Mouse (Mus musculus) liver, embryonic 11.5 days (tissue): ENCODE measurements around the gene Proser3. TPM values are rescaled to one million over a fixed set of nuclear protein-coding genes. Genes with fewer than 3 reads are reported as not detected.

Experiments used
- ATAC-seq: fragments of 200-750 bp; cut with Nextera tagmentation; replicated peaks from 2 replicates; pipeline ENCODE4 v1.8.0; 2017; ENCODE audit warnings: moderate number of reproducible peaks, mild to moderate bottlenecking, moderate TSS enrichment, moderate library complexity; ENCODE audit not compliant: low FRiP score
- DNase-seq: peaks from one replicate; pipeline ENCODE4 v3.0.0-alpha.2; 2017; ENCODE audit warnings: low spot score
- H3K27ac ChIP-seq: fragments of 300-500 bp; sonication (generic); 2 replicates; pipeline ENCODE4 v1.5.1; 2014; ENCODE audit warnings: mild to moderate bottlenecking, low read depth, low read length, control low read depth
- H3K27me3 ChIP-seq: fragments of 300-500 bp; sonication (generic); replicated peaks from 2 replicates; pipeline ENCODE4 v1.6.1; 2014; ENCODE audit warnings: low read length, mixed read lengths; ENCODE audit not compliant: control insufficient read depth, insufficient read depth
- H3K36me3 ChIP-seq: fragments of 300-500 bp; sonication (generic); 2 replicates; pipeline ENCODE4 v1.6.1; 2014; ENCODE audit warnings: mild to moderate bottlenecking, low read length, moderate library complexity, mixed read lengths; ENCODE audit not compliant: control insufficient read depth, insufficient read depth
- H3K4me1 ChIP-seq: fragments of 300-500 bp; sonication (generic); replicated peaks from 2 replicates; pipeline ENCODE4 v1.6.1; 2014; ENCODE audit warnings: low read length, mixed read lengths; ENCODE audit not compliant: control insufficient read depth, insufficient read depth
- H3K4me2 ChIP-seq: fragments of 300-500 bp; sonication (generic); 2 replicates; pipeline ENCODE4 v1.6.1; 2014; ENCODE audit warnings: mild to moderate bottlenecking, control low read depth, moderate library complexity
- H3K4me3 ChIP-seq: fragments of 300-500 bp; sonication (generic); 2 replicates; pipeline ENCODE4 v1.5.1; 2014; ENCODE audit warnings: low read depth, low read length, control low read depth
- H3K9ac ChIP-seq: fragments of 300-500 bp; sonication (generic); 2 replicates; pipeline ENCODE4 v1.6.1; 2014; ENCODE audit warnings: low read depth, low read length, control low read depth
- H3K9me3 ChIP-seq: fragments of 300-500 bp; sonication (generic); 2 replicates; pipeline ENCODE4 v1.6.1; 2016; ENCODE audit warnings: low read length, inconsistent platforms, mixed read lengths; ENCODE audit not compliant: control insufficient read depth
- WGBS: fragments of 180-500 bp; shearing (Covaris S2); extraction: QIAGEN DNeasy Blood & Tissue Kit; methylation state at CpG from one replicate; pipeline ENCODE4 v1.1.7; 2014; 5-methylcytosine and 5-hydroxymethylcytosine counted together
- polyA plus RNA-seq: library from polyadenylated mRNA; unstranded; fragments of >200 nt; fragmentation: Nextera tagmentation; extraction: Ambion mirVana; gene quantifications from 2 replicates; pipeline ENCODE4 v1.2.1, GENCODE M21; 2014

Proser3 gene
- 10.7 and 13.0 TPM in 2 replicates for polyA plus RNA-seq

DNA sequence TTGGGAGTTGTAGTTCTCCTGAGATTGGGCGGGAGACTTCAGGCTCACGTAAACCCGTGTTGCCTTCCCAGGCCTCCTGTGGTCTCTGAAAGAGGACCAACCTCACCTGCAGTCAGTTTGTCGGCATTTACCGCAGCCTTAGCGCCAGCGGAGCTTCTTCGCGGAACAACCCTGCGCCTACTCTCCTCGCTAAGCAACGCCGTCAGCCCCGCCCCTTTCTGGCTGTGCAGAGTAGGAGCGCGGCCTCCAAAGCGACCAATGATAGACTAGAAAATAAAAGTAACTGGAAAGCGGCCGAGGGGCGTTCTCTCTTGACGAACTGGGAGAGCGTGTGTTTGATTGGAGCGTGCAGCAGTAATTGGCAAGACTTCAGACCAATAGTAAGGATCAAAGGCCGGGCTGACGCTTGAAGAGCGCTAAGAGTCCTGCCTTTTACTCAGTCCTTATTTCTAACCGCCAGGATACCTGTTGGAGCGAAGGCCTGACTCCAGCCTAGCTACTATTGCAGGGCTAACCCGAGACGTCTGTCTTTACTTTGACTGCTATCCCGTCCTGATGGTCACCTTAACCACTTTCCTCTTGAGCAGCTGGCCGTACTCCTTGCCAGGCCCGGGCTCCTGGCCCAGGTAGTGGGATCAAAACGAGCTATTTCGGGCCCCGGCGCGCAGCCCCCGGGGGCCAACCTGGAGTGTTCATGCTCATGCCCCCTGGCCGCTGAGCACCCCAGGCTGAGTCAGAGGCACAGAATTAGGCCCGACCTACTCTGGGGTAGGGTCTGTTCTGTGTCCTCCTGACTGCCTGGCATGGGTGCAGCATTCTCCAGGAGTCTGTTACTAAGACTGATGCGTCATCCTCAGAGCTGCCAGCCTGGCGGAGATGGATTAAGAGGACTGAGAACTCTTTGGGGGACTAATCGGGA, at the start of gene Proser3, which contains the start of gene Hspb6:
TSS of gene Proser3 (minus strand) at position 198 of the 919 bp plus-strand sequence.
TSS of gene Hspb6 (plus strand) at position 77 of the 919 bp plus-strand sequence.
- Histone ChIP-seq H3K4me1 (peaks cover 12% of the 10 kb centered on the region), H3K9ac (peak within 1 kb of the TSS; percentile 82), H3K36me3 (peaks cover 29% of the 10 kb centered on the region), H3K27ac (peak within 1 kb of the TSS; percentile 88), H3K9me3 (no peaks in the 10 kb centered on the region), H3K4me2 (peak within 1 kb of the TSS; percentile 98), H3K27me3 (no peaks in the 10 kb centered on the region), H3K4me3 (peak within 1 kb of the TSS; percentile 67)
- peak; percentile 91 for ATAC-seq
- DNase-seq, result peak; percentile 95
- WGBS, result under 1% methylated on average over 44 of the region's 44 CpGs

DNA sequence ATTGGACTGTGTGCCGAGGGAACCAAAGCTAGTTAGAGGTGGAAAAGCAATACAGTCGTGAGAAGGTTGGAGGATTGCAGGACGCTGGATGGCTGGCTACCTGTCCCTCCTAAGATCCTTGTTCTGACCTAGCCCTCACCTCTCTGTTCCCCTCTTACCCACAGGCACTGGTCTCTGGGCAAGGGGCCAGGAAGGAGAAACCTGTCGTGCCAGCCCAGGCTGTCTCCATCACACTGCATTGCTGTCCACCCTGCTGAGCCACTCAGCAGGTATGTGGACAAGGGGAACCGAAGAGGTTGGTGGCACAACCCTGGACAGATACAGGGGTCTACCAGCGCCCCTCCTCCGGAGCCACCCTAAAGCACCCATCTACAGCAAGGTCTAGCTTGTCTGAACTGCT, 48.6 kb upstream of the Proser3 start:
- DNase-seq, result no peak
- 69% methylated on average over 7 of the region's 7 CpGs for WGBS
- no peak overlapping the region for H3K9ac ChIP-seq
- H3K9me3 ChIP-seq, result no peaks in the 10 kb centered on the region
- H3K4me1 ChIP-seq, result 0 out of 2 replicates have a peak, but pooled peaks cover 4% of the 10 kb centered on the region
- H3K4me2 ChIP-seq, result peak overlapping the region; percentile 25; the same call in 1 of the 2 replicates
- H3K36me3 ChIP-seq, result no peaks in the 10 kb centered on the region
- H3K27ac ChIP-seq, result no peak overlapping the region
- ATAC-seq, result no peak
- H3K4me3 ChIP-seq, result no peak overlapping the region
- H3K27me3 ChIP-seq, result no peaks in the 10 kb centered on the region

DNA sequence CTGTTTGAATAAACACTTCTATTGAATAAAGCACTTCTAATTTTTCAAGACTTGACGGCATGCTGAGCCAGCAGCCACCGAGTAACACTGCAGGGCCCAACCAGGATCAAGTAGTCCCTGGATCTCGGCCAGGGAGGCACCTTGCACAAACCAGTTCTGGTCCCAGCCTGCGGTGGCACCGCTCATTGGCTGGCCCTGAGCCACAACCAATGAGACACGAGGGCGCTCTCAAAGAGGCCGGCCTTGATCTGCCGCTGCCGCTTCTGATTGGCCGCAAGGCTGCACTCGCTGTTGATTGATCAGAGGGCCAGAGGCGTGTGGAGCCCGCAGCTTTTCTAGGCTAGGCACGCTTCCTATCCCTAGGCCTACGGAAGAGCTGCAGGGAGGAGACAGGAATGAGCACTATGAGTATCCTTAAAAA, 47.8 kb upstream of the Proser3 start:
- WGBS, result 6% methylated on average over 16 of the region's 16 CpGs
- DNase-seq (peak; percentile 74), ATAC-seq (peak; percentile 97)
- H3K27ac ChIP-seq, result no peak overlapping the region
- H3K9ac ChIP-seq, result 0 out of 2 replicates have a peak overlapping the region, but pooled peaks have one; percentile 1
- peak overlapping the region; percentile 37 for H3K4me2 ChIP-seq
- H3K4me3 ChIP-seq, result no peak overlapping the region
- no peaks in the 10 kb centered on the region for H3K9me3 ChIP-seq
- no peaks in the 10 kb centered on the region for H3K36me3 ChIP-seq
- H3K4me1 ChIP-seq, result 0 out of 2 replicates have a peak, but pooled peaks cover 4% of the 10 kb centered on the region
- H3K27me3 ChIP-seq, result no peaks in the 10 kb centered on the region

DNA sequence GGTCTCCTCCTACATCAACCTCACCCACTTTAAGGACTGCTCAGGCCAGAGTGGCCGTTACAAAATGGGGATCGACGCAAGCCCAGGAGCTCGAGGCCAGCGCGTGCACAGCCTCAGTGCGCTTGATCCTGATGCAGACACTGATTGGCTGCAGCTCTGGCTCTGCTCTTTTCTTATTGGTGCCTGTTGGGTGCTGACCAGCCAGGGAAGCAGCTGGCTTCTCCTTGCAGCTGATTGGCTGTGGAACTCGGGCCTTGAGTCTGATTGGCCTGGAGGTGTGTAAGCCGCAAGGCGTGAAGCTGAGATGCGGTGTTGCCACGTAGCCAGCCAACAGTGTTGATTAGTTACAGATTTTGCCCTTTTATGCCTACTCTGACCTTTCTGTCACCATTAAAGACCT, 46.7 kb upstream of the Proser3 start, which contains the start of gene Zbtb32:
TSS of gene Zbtb32 (minus strand) at position 124 of the 400 bp plus-strand sequence.
- Histone ChIP-seq H3K27ac (no peak within 1 kb of the TSS), H3K36me3 (no peaks in the 10 kb centered on the region), H3K9ac (no peak within 1 kb of the TSS), H3K9me3 (no peaks in the 10 kb centered on the region), H3K4me1 (0 out of 2 replicates have a peak, but pooled peaks cover 4% of the 10 kb centered on the region), H3K27me3 (no peaks in the 10 kb centered on the region), H3K4me3 (no peak within 1 kb of the TSS), H3K4me2 (peak within 1 kb of the TSS; percentile 37)
- ATAC-seq (no peak), DNase-seq (no peak)
- WGBS, result 90% methylated on average over 12 of the region's 12 CpGs

DNA sequence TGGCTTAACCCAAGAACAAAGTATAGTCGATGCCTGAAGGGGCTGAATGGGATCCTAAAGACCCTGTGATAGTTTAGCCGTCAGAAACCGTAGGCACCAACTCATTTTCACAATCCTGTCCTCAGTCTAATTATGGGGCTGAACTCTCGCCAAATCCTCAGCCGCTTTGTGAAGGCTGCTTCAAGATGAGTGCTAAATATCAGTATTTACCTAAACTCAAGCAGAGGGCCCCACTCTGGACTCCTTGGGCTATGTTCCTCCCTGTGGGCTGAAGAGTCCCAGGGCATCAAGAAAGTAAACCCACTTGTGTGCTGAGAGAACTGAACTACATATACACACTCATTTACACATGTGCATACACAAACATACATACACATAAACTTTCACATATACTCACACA, 44.7 kb upstream of the Proser3 start:
- no peak for DNase-seq
- Histone ChIP-seq H3K9ac (no peak overlapping the region), H3K27me3 (no peaks in the 10 kb centered on the region), H3K4me2 (no peak overlapping the region), H3K4me1 (0 out of 2 replicates have a peak, but pooled peaks cover 4% of the 10 kb centered on the region), H3K4me3 (no peak overlapping the region), H3K36me3 (no peaks in the 10 kb centered on the region), H3K9me3 (no peaks in the 10 kb centered on the region), H3K27ac (no peak overlapping the region)
- no peak for ATAC-seq
- WGBS, result 80% methylated on average over 5 of the region's 5 CpGs

DNA sequence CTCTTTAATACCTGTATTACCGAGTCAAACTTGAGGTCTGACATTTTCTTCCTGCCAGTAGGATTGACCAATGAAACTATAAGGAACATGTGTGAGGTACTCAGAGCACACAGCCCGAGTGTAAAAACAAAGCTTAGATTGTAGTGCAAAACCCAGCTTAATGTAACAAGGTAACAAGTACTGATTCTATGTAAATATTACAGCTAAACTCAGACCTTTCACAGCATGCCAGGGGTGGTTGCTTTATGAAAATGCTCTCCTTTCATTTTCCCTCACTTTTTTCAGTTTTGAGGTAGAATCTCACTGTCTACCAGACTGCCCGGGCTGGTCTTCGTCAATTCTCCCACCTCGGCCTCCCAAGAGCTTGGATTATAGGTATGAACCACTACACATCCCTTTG, 44.0 kb upstream of the Proser3 start:
- no peak overlapping the region for H3K4me3 ChIP-seq
- H3K4me2 ChIP-seq, result no peak overlapping the region
- H3K9me3 ChIP-seq, result no peaks in the 10 kb centered on the region
- 0 out of 2 replicates have a peak, but pooled peaks cover 4% of the 10 kb centered on the region for H3K4me1 ChIP-seq
- 76% methylated on average over 5 of the region's 5 CpGs for WGBS
- H3K9ac ChIP-seq, result no peak overlapping the region
- DNase-seq (no peak), ATAC-seq (no peak)
- H3K27me3 ChIP-seq, result no peaks in the 10 kb centered on the region
- H3K36me3 ChIP-seq, result no peaks in the 10 kb centered on the region
- no peak overlapping the region for H3K27ac ChIP-seq

DNA sequence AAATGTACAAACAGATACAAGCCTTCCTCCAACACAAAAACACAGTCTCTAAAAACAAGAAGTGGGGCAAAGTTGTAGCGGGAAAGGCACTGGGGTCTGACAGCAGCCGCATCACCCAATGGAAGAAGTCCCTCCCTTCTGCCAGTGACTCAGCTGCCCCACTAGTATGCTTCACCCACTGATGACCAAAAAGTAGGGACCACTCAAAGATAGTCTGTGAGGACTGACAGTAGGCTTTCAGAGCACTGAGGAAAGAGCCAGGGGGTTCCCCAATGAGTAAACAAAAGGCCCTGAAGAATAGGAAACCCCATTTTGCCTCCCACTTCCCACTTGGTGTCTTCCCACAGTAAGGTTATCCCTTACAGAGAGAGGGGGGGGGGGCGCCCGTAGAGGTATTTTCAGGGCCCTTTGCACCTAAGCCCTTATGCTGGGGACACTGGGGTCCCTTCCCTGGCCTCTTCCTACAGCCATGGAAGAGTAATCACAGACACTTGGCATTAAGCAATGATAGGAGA, 42.5 kb upstream of the Proser3 start:
- Histone ChIP-seq H3K27ac (no peak overlapping the region), H3K9ac (no peak overlapping the region), H3K4me1 (peaks cover 7% of the 10 kb centered on the region), H3K9me3 (no peaks in the 10 kb centered on the region), H3K4me3 (no peak overlapping the region), H3K27me3 (no peaks in the 10 kb centered on the region), H3K4me2 (no peak overlapping the region), H3K36me3 (no peaks in the 10 kb centered on the region)
- ATAC-seq (no peak), DNase-seq (no peak)
- 66% methylated on average over 3 of the region's 4 CpGs for WGBS

DNA sequence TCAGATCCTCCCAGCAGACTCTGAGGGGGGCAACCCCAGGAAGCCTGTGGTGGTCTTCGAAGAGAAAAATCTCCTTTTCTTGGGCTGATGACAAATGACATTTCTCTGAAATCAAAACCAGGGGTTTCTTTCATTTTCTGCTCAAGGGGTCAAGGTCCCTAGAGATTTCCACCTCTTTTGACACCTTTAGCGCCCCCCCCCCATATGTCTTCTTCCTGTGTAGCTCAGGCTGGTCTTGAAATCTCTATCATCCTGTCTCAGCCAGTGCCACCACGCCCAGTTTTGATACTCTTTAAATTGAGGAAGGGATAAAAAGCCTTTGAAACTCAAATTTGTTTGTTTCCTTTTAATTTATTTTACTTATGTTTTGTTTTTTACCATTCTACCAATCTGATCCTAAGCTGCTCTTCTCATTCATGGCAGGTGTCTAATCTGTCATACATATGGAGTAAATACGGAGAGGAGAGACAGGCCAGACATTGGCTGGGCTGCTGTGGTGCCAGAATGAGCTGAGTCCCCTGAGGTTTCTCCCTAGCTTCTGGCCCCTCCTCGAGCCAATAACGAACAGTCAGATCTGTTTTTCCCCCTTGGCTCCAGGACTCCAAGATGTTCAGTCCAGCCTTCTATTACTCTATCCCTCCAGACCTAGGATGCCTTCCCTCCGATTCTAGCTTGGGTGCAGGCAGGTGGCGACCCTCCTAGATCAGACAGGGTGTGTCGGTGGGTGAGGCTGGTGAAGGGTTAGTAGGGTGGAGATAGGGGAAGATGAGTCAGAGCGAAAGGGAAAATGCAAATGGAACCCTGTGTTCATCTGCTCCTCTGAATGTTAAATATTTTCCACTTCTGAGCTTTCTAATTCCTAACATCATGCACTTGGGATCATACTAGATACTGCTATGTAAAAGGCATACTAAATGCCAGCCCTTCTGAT, 41.7 kb upstream of the Proser3 start:
- H3K9ac ChIP-seq, result no peak overlapping the region
- no peak for DNase-seq
- 63% methylated on average over 10 of the region's 10 CpGs for WGBS
- H3K9me3 ChIP-seq, result no peaks in the 10 kb centered on the region
- H3K4me2 ChIP-seq, result no peak overlapping the region
- no peaks in the 10 kb centered on the region for H3K36me3 ChIP-seq
- H3K27ac ChIP-seq, result no peak overlapping the region
- H3K4me3 ChIP-seq, result no peak overlapping the region
- no peak for ATAC-seq
- H3K27me3 ChIP-seq, result no peaks in the 10 kb centered on the region
- peaks cover 6% of the 10 kb centered on the region for H3K4me1 ChIP-seq
